In genomic region chr7:79486528-79486927, GRCm38 (mm10) we compare ENCODE assay signal across 12 mouse cellular contexts. TPM values are rescaled to one million over a fixed set of nuclear protein-coding genes. Genes with fewer than 3 reads are reported as not detected.
DNase-seq lines count a peak whose midpoint lies in the region; ATAC-seq and TF ChIP-seq lines count a peak whose summit lies in the region.
"Had no signal": no experiment of that assay in that cellular context is flagged by ENCODE, and none has a peak within 500 bp of the region (broad histone marks: within the 10 kb centered on the region; RNA-seq: fewer than 3 reads in every experiment).

No protein-coding gene starts in this region.

- ATAC-seq in liver, embryonic 11.5 days (replicated peaks; ENCODE audit: low FRiP score): no peak
- ATAC-seq: liver, postnatal 0 days had no signal

- H3K27ac ChIP-seq in olfactory bulb, adult 2 months (ENCODE audit: insufficient read depth, low read depth, low read length): peak overlapping the region; percentile 91
- H3K27ac ChIP-seq in liver, embryonic 11.5 days (ENCODE audit: low read depth, low read length): no peak overlapping the region
- H3K27ac ChIP-seq: neural tube, embryonic 15.5 days had no signal

- DNase-seq in adrenal gland, adult (ENCODE audit: inconsistent age in 2 of 2, low spot score in 1 of 2): peak; percentile 31 to 32
- DNase-seq in adrenal gland, postnatal 14 days: no peak
- peak; percentile 78 for DNase-seq in 416B (ENCODE audit: low read depth)
- peak; percentile 86 to 88 for DNase-seq in frontal cortex, adult 2 months (ENCODE audit: extremely low spot score in 1 of 2, low spot score in 1 of 2)
- DNase-seq in urinary bladder, postnatal 36 days (ENCODE audit: low spot score in 2 of 2): no peak
- no peak for DNase-seq in liver
- DNase-seq in liver, embryonic 11.5 days (ENCODE audit: low spot score): no peak
- DNase-seq: cerebellum, adult 18-20 months; heart, postnatal 36 days; liver, postnatal 0 days had no signal

- no peak overlapping the region for H3K4me2 ChIP-seq in liver, embryonic 11.5 days
- H3K4me2 ChIP-seq: neural tube, embryonic 15.5 days had no signal

- TF ChIP-seq CTCF in olfactory bulb, adult 2 months (IDR thresholded peaks at IDR 0.05; ENCODE audit: insufficient read depth, low read depth, low read length): no peak

- peaks cover 13% of the 10 kb centered on the region for H3K4me1 ChIP-seq in olfactory bulb, adult 2 months (ENCODE audit: control insufficient read depth, insufficient read depth, low read length)
- H3K4me1 ChIP-seq in liver, embryonic 11.5 days (replicated peaks; ENCODE audit: control insufficient read depth, insufficient read depth, low read length): no peaks in the 10 kb centered on the region
- H3K4me1 ChIP-seq: neural tube, embryonic 15.5 days had no signal

- H3K27me3 ChIP-seq in liver, embryonic 11.5 days (replicated peaks; ENCODE audit: control insufficient read depth, insufficient read depth, low read length): 0 out of 2 replicates have a peak, but pooled peaks cover 4% of the 10 kb centered on the region
- H3K27me3 ChIP-seq: neural tube, embryonic 15.5 days had no signal

- TF ChIP-seq POLR2A in olfactory bulb, adult 2 months (IDR thresholded peaks at IDR 0.05; ENCODE audit: insufficient read depth, low read depth, low read length): no peak

- WGBS in olfactory bulb, adult 2 months: 22% methylated on average over 10 of the region's 10 CpGs
- 44% methylated on average over 10 of the region's 10 CpGs for WGBS in liver, embryonic 11.5 days

- no peaks in the 10 kb centered on the region for H3K9me3 ChIP-seq in liver, embryonic 11.5 days (ENCODE audit: control insufficient read depth, low read length)
- H3K9me3 ChIP-seq: neural tube, embryonic 15.5 days had no signal

- H3K9ac ChIP-seq in liver, embryonic 11.5 days (ENCODE audit: low read depth, low read length): no peak overlapping the region
- H3K9ac ChIP-seq: liver, postnatal 0 days; neural tube, embryonic 15.5 days had no signal

- no peaks in the 10 kb centered on the region for H3K36me3 ChIP-seq in liver, embryonic 11.5 days (ENCODE audit: control insufficient read depth, insufficient read depth, low read length)
- H3K36me3 ChIP-seq: neural tube, embryonic 15.5 days had no signal

- no peak overlapping the region; the same call in 1 of the 2 replicates for H3K4me3 ChIP-seq in olfactory bulb, adult 2 months (ENCODE audit: insufficient read depth, low read depth, low read length)
- no peak overlapping the region for H3K4me3 ChIP-seq in liver, embryonic 11.5 days (ENCODE audit: low read depth, low read length)
- H3K4me3 ChIP-seq: neural tube, embryonic 15.5 days had no signal

RNA-seq across cellular contexts. Expression of gene Polg, which starts 20.4 kb away (rescaled TPM):
- total RNA-seq in adrenal gland, postnatal 14 days (2021): 71.1 and 79.2 TPM in 2 replicates
- 73.0 and 84.6 TPM in 2 replicates for polyA plus RNA-seq in frontal cortex, adult 2 months (2012; rRNA removed)
- 134 TPM in 1 of 2 replicates, not detected in the other for polyA plus RNA-seq in olfactory bulb, adult 2 months (2012; ENCODE audit: insufficient read depth, insufficient read length, low replicate concordance, missing spikeins)
- 39.8 and 41.1 TPM in 2 replicates for polyA plus RNA-seq in liver, embryonic 11.5 days (2014; fragmentation: Nextera tagmentation; extraction: Ambion mirVana)

Comparison
In these comparisons a context has a peak if more than half of its experiments do, and no peak if none do; other contexts are left out.
1. DNase-seq: peak in adrenal gland, adult (2 of 2), 416B (single experiment) and frontal cortex, adult 2 months (2 of 2); none in adrenal gland, postnatal 14 days (single experiment), urinary bladder, postnatal 36 days (0 of 2), liver (single experiment) and liver, embryonic 11.5 days (single experiment).